Mouse (Mus musculus) liver, embryonic 14.5 days (tissue): Measurements from ENCODE around the gene Arid2. TPM values are rescaled to one million over a fixed set of nuclear protein-coding genes. Genes with fewer than 3 reads are reported as not detected.

Experiments used
- ATAC-seq: fragments of 200-750 bp; cut with Nextera tagmentation; 2 replicates; pipeline ENCODE4 v1.8.0; 2017; ENCODE audit warnings: moderate number of reproducible peaks, mild to moderate bottlenecking, moderate library complexity; ENCODE audit not compliant: insufficient read depth
- DNase-seq, 3 experiments: peaks; one replicate each; pipeline ENCODE4 v3.0.0-alpha.2; 2012 to 2013; ENCODE audit warnings: low read depth in 3 of 3, low spot score in 3 of 3
- H3K27ac ChIP-seq: fragments of 300-500 bp; sonication (generic); 2 replicates; pipeline ENCODE4 v1.5.1; 2014; ENCODE audit warnings: moderate library complexity, mild to moderate bottlenecking, control low read depth, inconsistent platforms
- H3K27me3 ChIP-seq: fragments of 300-500 bp; sonication (generic); 2 replicates; pipeline ENCODE4 v1.6.1; 2014; ENCODE audit warnings: mild to moderate bottlenecking, low read length, moderate library complexity; ENCODE audit not compliant: control insufficient read depth, insufficient read depth
- H3K36me3 ChIP-seq: fragments of 300-500 bp; sonication (generic); replicated peaks from 2 replicates; pipeline ENCODE4 v1.6.1; 2014; ENCODE audit warnings: low read depth; ENCODE audit not compliant: control insufficient read depth, insufficient read depth
- H3K4me1 ChIP-seq, 2 experiments: fragments of 200-500 bp in 1 of 2; fragments of 300-500 bp in 1 of 2; sonication (generic) in 1 of 2; replicated peaks; 2 replicates each; pipeline ENCODE4 v1.6.1; 2012 to 2014; ENCODE audit warnings: antibody characterized with exemption in 1 of 2, inconsistent platforms in 1 of 2, low read length in 1 of 2; ENCODE audit not compliant: control insufficient read depth in 2 of 2, insufficient read depth in 2 of 2
- H3K4me2 ChIP-seq: fragments of 300-500 bp; sonication (generic); 2 replicates; pipeline ENCODE4 v1.6.1; 2014; ENCODE audit warnings: low read depth, mild to moderate bottlenecking, control low read depth, moderate library complexity
- H3K4me3 ChIP-seq, 2 experiments: fragments of 200-500 bp in 1 of 2; fragments of 300-500 bp in 1 of 2; sonication (generic) in 1 of 2; 2 replicates each; pipeline ENCODE4 v1.5.1; 2012 to 2014; ENCODE audit warnings: low read depth in 2 of 2, low read length in 2 of 2, mild to moderate bottlenecking in 2 of 2, control low read depth in 1 of 2, inconsistent platforms in 1 of 2, moderate library complexity in 1 of 2; ENCODE audit not compliant: insufficient read depth in 1 of 2
- H3K9ac ChIP-seq: fragments of 300-500 bp; sonication (generic); replicated peaks from 2 replicates; pipeline ENCODE4 v1.6.1; 2014; ENCODE audit warnings: mild to moderate bottlenecking, control low read depth, moderate library complexity
- H3K9me3 ChIP-seq: fragments of 300-500 bp; sonication (generic); 2 replicates; pipeline ENCODE4 v1.6.1; 2016; ENCODE audit warnings: low read length, mixed read lengths; ENCODE audit not compliant: control insufficient read depth
- CTCF ChIP-seq: IDR thresholded peaks from 2 replicates; pipeline ENCODE4 v1.5.1; 2016; ENCODE audit warnings: antibody characterized with exemption, low read depth, control low read depth
- EP300 ChIP-seq: IDR thresholded peaks from 2 replicates; pipeline ENCODE4 v1.6.1; 2016; ENCODE audit warnings: antibody characterized with exemption, low read depth
- WGBS: fragments of 180-500 bp; shearing (Covaris S2); extraction: QIAGEN DNeasy Blood & Tissue Kit; methylation state at CpG from one replicate; pipeline ENCODE4 v1.1.7; 2014; ENCODE audit not compliant: insufficient replicate concordance; 5-methylcytosine and 5-hydroxymethylcytosine counted together
- polyA plus RNA-seq, 2 experiments: library from polyadenylated mRNA; depleted of rRNA in 1 of 2; stranded (reverse) in 1 of 2; unstranded in 1 of 2; fragments of >200 nt; fragmentation: Nextera tagmentation in 1 of 2; extraction: Ambion mirVana in 1 of 2; gene quantifications; 2 replicates each; pipeline versions ENCODE4 v1.2.1 to v1.2.3; 2012 to 2014

Arid2 gene
- polyA plus RNA-seq, 2 experiments = 8.1 to 8.5 TPM

GRCm38 (mm10) chr15:96297623-96298188 lies 10.4 kb downstream of the Arid2 start:
- peaks cover 10 to 14% of the 10 kb centered on the region in 2 experiments for H3K4me1 ChIP-seq
- no peak overlapping the region for H3K4me2 ChIP-seq
- no peaks in the 10 kb centered on the region for H3K27me3 ChIP-seq
- no peak overlapping the region for H3K9ac ChIP-seq
- ATAC-seq (0 out of 2 replicates have a peak, but pooled peaks have one; percentile 14), DNase-seq (no peak)
- TF ChIP-seq EP300 (no peak), CTCF (no peak)
- no peak overlapping the region for H3K4me3 ChIP-seq
- H3K36me3 ChIP-seq = peaks cover 12% of the 10 kb centered on the region
- no peaks in the 10 kb centered on the region for H3K9me3 ChIP-seq
- WGBS = 82% methylated on average over 9 of the region's 9 CpGs
- no peak overlapping the region for H3K27ac ChIP-seq

- H3K4me3 ChIP-seq = no peak overlapping the region
- H3K4me1 ChIP-seq = peaks cover 2 to 6% of the 10 kb centered on the region in 2 experiments; a peak in 2 of 4 replicates
- no peak overlapping the region for H3K27ac ChIP-seq
- H3K4me2 ChIP-seq = no peak overlapping the region
- no peak for TF ChIP-seq CTCF
- TF ChIP-seq EP300 = no peak
- H3K36me3 ChIP-seq = peaks cover 3% of the 10 kb centered on the region
- DNase-seq = no peak
- ATAC-seq = no peak
- no peaks in the 10 kb centered on the region for H3K27me3 ChIP-seq
- H3K9me3 ChIP-seq = no peaks in the 10 kb centered on the region
- WGBS = 59% methylated on average over 6 of the region's 6 CpGs
- no peak overlapping the region for H3K9ac ChIP-seq
Observed at GRCm38 (mm10) chr15:96309310-96309709, 22.0 kb downstream of the Arid2 start.

GRCm38 (mm10) chr15:96312902-96313301 lies 25.6 kb downstream of the Arid2 start:
- 38% methylated on average over 1 of the region's 1 CpGs for WGBS
- ATAC-seq (peak; percentile 76), DNase-seq (peak in 1 of 3 experiments; percentile 10)
- Histone ChIP-seq H3K27ac (no peak overlapping the region), H3K4me2 (no peak overlapping the region), H3K4me1 (peaks cover 2 to 6% of the 10 kb centered on the region in 2 experiments; a peak in 2 of 4 replicates), H3K4me3 (no peak overlapping the region), H3K9ac (no peak overlapping the region), H3K9me3 (no peaks in the 10 kb centered on the region), H3K27me3 (no peaks in the 10 kb centered on the region), H3K36me3 (no peaks in the 10 kb centered on the region; the same call in none of the 2 replicates)
- TF ChIP-seq EP300 (peak; percentile 73), CTCF (no peak)

GRCm38 (mm10) chr15:96315664-96316063 lies 28.3 kb downstream of the Arid2 start:
- no peaks in the 10 kb centered on the region for H3K9me3 ChIP-seq
- DNase-seq (no peak), ATAC-seq (no peak)
- TF ChIP-seq EP300 (no peak), CTCF (no peak)
- no peaks in the 10 kb centered on the region for H3K27me3 ChIP-seq
- no peak overlapping the region for H3K4me2 ChIP-seq
- no peaks in the 10 kb centered on the region; the same call in none of the 2 replicates for H3K36me3 ChIP-seq
- no peak overlapping the region for H3K9ac ChIP-seq
- 16% methylated on average over 1 of the region's 1 CpGs for WGBS
- peaks cover 2 to 4% of the 10 kb centered on the region in 2 experiments; a peak in 2 of 4 replicates for H3K4me1 ChIP-seq
- H3K27ac ChIP-seq = no peak overlapping the region
- H3K4me3 ChIP-seq = no peak overlapping the region

GRCm38 (mm10) chr15:96319335-96319734 lies 32.0 kb downstream of the Arid2 start:
- ATAC-seq = no peak
- no peak overlapping the region for H3K9ac ChIP-seq
- H3K4me3 ChIP-seq = no peak overlapping the region
- H3K4me1 ChIP-seq = no peaks in the 10 kb centered on the region
- no peaks in the 10 kb centered on the region for H3K27me3 ChIP-seq
- no peak for DNase-seq
- H3K9me3 ChIP-seq = no peaks in the 10 kb centered on the region
- TF ChIP-seq CTCF (no peak), EP300 (no peak)
- 83% methylated on average over 8 of the region's 8 CpGs for WGBS
- H3K27ac ChIP-seq = no peak overlapping the region
- H3K36me3 ChIP-seq = no peaks in the 10 kb centered on the region; the same call in 1 of the 2 replicates
- no peak overlapping the region for H3K4me2 ChIP-seq
